Mouse (Mus musculus) heart, adult 2 months (tissue): ENCODE measurements around the gene Mgp.

Experiments
- CTCF ChIP-seq: fragments of 200-600 bp; IDR thresholded peaks from 2 replicates; pipeline ENCODE4 v1.8.1; 2022; ENCODE audit warnings: antibody characterized with exemption, mild to moderate bottlenecking, moderate library complexity
- EP300 ChIP-seq: fragments of 200-500 bp; IDR thresholded peaks from 2 replicates; pipeline ENCODE4 v1.6.1; 2011; ENCODE audit warnings: low read depth, low read length, control low read depth; ENCODE audit not compliant: insufficient read depth

- TF ChIP-seq CTCF (no peak), EP300 (no peak)
Observed at GRCm38 (mm10) chr6:136844903-136845302, 30.7 kb downstream of the Mgp start.
